Mouse (Mus musculus): ENCODE data around the gene Pcgf1.
A peak's percentile ranks its signal among the peaks of the same experiment; 100 is the strongest.

The Pcgf1 gene

DNA sequence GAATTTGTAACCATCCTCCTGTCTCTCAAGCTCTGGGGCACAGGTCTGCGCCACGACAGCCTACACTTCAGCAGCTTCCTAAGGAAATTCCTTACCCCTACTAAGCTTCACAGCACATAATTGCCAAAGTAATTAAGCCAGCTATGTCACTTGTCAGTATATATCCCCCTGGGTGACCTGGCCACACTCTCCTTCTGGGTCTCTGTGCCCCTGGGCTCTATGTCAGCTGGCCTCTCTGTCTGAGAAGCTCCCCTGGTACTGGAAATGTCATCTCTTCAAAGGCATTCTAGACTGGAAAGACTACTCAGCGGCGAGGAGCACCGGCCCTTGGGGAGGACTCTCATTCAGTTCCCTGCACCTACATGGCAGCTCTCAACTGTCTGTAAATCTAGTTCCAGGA lies 45.3 kb downstream of the Pcgf1 start:
- DNase-seq (ENCODE audit: low read depth), result no peak

DNA sequence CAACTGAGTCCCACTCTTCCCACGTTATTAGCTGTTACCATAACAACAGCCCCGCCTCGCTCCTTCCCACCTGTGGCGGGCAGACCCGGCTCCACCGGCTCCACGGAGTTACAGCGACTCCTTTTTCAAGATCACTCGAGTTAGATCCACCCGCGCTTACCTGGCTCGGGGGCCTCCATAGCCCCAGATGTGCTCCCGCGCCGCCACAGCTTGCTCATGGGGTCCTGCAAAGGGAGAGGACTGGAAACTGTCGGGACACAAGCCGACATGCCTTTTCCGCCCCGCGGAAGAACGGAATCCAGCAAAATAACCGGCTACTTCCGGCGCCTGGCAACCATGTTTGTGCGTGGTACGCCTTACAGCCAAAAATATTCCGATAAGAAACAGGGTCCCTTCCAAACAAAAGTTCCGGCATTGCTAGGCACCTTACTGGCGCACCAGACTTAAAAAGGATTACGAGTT lies 47.2 kb downstream of the Pcgf1 start:
- DNase-seq (ENCODE audit: low read depth), result peak; percentile 99

DNA sequence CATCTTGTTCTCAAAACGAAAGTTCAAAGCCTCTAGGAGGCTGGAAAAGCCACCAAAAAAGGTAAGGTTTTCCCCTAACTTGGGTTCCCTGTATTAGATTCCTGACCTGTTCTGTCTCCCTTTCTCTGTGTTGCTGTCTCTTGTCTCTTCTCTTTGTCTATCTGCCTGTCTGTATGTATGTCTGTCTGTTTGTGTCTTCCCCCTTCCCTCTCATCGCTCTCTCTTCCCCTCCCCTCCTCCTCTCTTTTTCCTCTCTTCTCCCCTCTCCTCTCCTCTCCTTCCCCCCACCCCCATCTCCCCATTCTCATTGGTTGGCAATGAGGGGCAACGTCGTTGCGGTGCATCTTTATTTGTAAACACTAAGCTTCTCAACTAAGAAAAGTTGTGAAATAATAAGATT lies 47.7 kb downstream of the Pcgf1 start, which contains the start of gene Ino80b:
Ino80b (minus strand) TSS at position 101 of the 400 bp plus-strand sequence.
- DNase-seq (ENCODE audit: low read depth), result no peak

DNA sequence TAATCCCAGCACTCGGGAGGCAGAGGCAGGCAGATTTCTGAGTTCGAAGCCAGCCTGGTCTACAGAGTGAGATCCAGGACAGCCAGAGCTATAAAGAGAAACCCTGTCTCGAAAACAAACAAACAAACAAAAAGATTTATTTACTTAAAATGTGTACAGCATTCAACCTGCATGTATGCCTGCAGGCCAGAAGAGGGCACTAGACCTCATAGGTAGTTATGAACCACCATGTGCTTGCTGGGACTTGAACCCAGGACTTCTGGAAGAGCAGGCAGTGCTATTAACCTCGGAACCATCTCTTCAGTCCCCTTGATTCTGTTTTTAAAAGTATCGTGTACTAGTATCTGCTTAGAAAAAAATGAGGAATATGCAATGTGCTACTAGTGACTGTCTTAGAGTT lies 49.8 kb downstream of the Pcgf1 start:
- DNase-seq (ENCODE audit: low read depth), result no peak
